Mouse (Mus musculus): ENCODE measurements around the gene Gm10271.

DNA sequence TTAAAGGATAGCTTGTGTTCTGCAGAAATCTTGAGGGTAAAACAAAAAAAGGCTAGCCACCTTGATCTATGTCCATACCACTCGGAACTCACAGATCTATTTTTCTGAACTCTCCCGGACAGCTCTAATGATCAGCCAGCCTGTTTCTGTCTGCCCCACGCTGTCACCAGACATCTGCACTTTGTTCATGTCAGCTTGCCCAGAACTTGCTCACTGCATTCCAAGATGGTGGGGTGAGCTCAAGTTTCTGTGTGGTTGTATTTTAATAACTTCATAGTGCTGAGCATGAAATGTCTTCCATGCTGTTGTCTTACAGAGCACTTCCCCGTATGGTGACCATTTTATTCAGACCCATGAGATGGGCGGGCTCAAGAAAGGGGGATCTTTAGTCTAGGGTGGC is 7.1 kb downstream of the Gm10271 start:
- TF ChIP-seq CTCF (IDR thresholded peaks at IDR 0.05; ENCODE audit: borderline replicate concordance, insufficient read depth, low read length) (no peak), POLR2A (IDR thresholded peaks at IDR 0.05; ENCODE audit: low read depth, low read length) (no peak)

Data from embryonic fibroblast, embryonic 13.5 days (primary cell).